Mouse (Mus musculus): ENCODE data around the gene Mad1l1.

The Mad1l1 gene

DNA sequence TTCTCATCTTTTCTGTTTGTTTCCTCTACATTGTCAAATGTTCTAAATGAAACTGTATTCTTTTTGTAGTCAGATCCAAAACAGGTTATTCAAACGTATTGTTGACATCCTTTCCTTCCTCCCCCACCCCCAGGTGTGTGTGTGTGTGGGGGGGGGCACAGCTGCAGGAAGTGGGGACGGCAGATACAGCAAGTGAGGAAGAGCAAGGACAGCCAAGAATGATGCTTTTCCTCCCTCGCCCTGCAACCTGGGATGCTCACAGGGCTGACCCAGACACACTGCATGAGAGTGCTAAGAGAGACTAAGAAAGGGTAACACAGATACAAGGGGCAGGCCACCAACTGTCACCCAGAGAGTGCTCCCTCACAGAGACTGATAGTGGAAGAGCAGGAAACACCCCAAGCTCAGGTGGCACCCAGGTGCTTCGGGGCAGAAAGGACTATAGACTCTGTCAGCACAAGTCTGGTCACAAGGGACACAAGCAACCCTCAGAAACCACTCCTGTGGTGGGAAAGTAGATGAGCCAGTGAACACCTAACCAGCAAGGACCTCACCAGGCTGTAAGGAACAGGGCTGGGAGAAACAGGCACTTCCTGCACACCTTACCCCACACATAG, 105.8 kb downstream of the Mad1l1 start:
- DNase-seq (ENCODE audit: low spot score) = no peak

GRCm38 (mm10) chr5:140213001-140213400, 108.4 kb downstream of the Mad1l1 start:
- DNase-seq (ENCODE audit: low spot score) = no peak

- no peak for DNase-seq (ENCODE audit: low spot score)
Observed at GRCm38 (mm10) chr5:140210417-140211184, 110.8 kb downstream of the Mad1l1 start.

DNA sequence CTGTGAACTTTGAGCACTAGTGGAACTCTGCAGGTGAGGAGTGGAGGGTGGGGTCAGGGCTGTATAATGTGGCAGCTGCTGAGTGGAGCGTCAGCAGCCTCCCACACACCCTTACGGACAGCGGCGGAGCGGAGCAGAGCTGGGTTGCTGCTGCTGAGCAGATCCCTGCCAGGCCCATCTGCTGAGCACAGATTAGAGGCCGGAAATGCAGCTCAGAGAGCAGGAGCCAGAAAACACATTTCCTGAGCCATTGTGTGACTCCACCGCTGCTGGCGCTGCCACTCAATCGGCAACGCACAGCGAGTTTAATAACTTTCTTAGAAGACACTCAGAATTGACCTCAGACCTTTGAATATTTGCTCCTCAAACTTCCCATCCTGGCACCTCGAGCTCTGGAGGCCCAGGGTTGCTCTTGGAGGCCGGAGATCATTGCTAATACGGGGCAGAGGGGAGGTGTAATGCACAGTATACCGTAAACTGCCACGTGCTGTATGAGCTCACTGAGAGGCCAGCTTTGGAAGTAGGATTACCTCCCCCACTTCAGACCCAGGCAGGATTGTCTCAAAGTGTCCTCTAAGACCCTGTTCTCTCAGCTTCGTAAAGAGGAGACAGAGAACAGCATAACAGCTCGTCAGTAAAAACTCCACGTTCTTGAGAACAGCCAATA, 112.5 kb downstream of the Mad1l1 start:
- peak; percentile 58 for DNase-seq (ENCODE audit: low spot score)

DNA sequence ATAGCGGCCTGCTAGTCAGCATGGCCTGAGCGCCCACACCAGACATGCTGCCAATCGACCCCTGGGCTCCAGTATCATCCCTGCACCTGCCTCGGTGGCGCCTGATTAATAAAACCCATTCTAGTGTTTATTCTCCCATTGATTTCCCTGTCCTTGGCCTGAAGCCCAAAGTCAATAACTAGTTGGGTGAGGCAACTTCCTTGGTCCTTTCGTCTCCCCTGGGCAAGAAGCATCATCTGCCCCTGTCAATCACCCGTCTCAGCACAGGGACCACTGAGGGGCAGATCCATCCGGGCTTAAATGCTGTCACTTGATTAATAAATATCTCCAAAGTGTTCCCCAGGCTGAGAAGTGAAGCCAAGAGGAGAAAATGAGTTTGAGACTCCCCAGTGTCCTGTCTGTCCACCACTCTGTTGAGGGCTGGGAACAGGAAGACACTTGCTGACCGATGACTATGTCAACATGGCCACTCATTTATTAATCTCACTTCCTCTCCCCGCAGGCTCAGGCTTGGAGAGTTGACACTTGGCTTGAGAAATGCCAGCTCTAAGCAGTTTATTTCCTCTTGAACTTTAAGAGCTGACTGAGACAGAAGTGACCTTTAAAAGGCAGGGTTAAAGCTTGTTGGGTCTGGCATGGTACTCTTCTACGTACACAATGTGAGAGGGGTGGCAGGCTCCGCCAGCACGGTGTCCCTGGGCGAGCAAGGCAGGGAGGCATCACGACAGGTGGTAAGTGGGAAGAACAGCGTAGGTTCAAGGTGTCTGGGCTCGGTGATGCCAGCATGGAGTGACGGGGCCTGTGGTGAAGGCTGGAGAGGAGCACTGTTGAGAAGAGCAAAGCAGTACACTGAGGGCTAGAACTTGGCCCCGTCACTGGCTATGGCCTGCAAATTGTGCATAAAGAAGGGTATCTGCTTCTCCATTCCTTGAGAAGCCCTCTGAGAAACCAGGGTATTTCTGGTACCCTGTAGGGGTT, 114.3 kb downstream of the Mad1l1 start:
- no peak for DNase-seq (ENCODE audit: low spot score)

DNA sequence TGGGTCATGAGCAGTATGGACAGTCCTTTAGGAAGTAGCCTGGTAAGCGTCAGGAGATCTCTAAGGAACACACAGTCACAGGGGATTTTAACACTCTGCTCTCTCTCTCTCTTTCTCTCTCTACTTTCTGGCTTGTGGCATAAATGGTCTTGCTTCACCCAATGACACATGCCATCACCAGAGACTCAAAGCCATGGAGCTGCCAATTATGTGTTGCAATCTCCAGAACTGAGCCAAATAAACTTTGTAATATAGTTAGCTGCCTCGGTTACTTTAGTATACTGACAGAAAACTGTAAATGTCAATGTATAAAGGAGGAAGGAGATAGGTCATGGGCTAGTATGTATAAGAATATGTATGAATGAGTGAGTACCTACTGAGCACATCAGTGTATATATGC, 115.4 kb downstream of the Mad1l1 start:
- DNase-seq (ENCODE audit: low spot score) = no peak

GRCm38 (mm10) chr5:140204465-140204864, 116.9 kb downstream of the Mad1l1 start:
- no peak for DNase-seq (ENCODE audit: low spot score)

DNA sequence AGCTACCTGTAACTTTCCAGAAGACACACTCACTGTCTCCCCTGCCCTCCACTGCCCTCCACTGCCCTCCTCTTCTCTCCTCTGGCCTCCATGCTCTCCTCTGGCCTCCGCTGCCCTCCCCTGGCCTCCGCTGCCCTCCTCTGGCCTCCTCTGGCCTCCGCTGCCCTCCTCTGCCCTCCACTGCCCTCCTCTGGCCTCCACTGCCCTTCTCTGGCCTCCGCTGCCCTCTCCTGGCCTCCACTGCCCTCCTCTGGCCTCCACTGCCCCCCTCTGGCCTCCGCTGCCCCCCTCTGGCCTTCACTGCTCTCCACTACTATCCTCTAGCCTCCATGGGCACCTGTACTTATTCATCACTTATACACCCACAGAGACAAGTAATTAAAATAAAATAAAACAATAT, 117.3 kb downstream of the Mad1l1 start:
- no peak for DNase-seq (ENCODE audit: low spot score)

GRCm38 (mm10) chr5:140202451-140202850, 118.9 kb downstream of the Mad1l1 start:
- no peak for DNase-seq (ENCODE audit: low spot score)

- no peak for DNase-seq (ENCODE audit: low spot score)
Observed at GRCm38 (mm10) chr5:140201566-140201965, 119.8 kb downstream of the Mad1l1 start.

DNA sequence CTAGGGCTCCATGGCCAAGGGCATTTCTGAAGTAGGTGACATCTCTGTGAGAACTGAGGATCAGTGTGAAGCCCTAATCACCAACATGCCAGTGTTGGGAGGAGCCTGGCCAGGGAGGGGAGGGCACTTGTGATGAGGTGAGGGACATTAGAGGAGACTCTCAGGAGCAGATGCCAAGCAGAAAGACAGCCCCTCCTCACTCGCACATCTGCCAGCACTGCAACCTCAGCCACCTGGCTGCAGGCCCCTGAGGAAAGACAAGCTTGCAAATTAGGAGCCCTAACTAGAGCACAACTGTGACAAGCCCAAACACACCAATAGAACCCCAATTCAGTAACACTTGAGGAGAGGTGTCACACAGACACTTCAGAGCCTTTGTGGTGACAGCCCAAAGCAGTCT, 120.2 kb downstream of the Mad1l1 start:
- DNase-seq (ENCODE audit: low spot score) = no peak

- peak; percentile 86 for DNase-seq (ENCODE audit: low spot score)
Observed at GRCm38 (mm10) chr5:140197705-140198104, 123.6 kb downstream of the Mad1l1 start.

DNA sequence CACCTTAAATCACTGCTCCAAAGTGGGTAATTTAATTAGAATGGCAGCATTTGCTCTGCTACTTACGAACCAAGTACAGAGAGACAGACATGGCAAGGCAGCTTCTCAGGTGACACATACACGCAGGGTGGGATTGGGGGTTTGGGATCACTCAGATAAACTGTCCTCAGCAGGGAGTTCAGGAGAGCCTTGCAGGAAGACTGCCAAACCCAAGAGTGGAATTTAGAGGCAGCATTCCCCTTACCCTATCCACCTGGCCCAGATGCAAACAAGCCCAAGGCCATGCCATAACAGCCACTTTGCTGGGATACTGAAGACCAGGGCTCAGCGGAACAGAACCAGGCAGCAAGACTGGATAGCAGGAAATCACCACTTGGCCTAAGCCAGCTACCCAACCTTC, 124.9 kb downstream of the Mad1l1 start:
- no peak for DNase-seq (ENCODE audit: low spot score)

DNA sequence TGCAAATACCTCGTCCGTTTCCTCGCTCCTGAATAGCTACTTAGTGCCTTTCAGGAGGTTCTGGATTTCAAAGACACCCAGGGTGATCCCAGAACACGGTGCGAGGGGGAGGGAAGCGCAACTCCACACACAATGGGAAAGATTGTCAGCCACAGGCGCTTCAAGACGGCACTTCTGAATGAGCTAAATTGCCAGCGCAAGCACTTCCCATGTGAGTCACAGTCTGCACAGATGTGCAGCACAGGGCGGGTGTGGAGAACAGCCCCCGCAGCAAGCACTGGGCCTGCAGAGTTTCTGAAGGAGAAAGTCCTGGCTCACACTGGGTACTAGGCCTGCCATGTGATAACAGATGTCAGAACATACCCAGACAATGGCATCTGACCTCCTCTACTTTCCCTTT, 127.2 kb downstream of the Mad1l1 start:
- DNase-seq (ENCODE audit: low spot score) = no peak

DNA sequence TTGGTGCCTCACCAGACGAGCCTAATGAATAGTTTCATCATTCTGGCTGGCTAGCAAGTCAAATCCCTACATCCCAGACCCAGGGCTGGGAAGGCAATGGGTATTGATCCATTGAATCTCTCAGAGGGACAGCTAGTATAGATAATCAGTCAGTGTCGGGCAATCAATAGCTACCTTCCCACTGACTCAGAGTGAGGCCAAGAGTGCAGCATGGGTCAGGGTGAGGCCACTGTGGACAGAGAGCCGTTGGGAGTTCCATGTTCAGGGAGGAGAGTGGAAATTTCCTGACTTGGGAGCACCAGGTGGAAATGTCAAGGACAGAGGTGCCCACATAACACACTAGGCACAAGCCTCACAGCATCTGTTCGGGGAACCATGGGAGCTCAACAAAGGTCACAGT, 129.8 kb downstream of the Mad1l1 start:
- no peak for DNase-seq (ENCODE audit: low spot score)

- DNase-seq (ENCODE audit: low spot score) = no peak
Observed at GRCm38 (mm10) chr5:140186351-140186750, 135.0 kb downstream of the Mad1l1 start.

DNA sequence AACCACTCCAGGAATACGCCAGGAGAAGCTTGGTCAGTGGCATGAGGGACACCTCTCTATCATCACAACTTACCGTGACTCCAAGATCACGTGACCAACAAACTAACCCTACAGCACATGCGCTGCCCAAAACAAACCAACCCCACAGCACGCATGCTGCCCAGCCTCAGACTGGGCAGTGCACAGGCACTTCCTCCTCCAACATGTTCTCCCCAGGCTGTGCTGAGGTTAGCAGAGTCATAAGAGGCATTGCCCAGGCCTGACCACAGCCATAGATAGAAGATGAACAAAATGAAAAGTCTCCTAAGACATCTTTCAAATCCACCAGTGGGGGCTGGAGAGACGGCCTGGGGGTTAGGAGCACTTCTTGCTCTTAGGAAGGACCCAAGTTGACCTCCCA, 135.6 kb downstream of the Mad1l1 start:
- no peak for DNase-seq (ENCODE audit: low spot score)

GRCm38 (mm10) chr5:140183387-140183786, 138.0 kb downstream of the Mad1l1 start:
- DNase-seq (ENCODE audit: low spot score) = no peak

GRCm38 (mm10) chr5:140182351-140182750, 139.0 kb downstream of the Mad1l1 start:
- DNase-seq (ENCODE audit: low spot score) = no peak

DNA sequence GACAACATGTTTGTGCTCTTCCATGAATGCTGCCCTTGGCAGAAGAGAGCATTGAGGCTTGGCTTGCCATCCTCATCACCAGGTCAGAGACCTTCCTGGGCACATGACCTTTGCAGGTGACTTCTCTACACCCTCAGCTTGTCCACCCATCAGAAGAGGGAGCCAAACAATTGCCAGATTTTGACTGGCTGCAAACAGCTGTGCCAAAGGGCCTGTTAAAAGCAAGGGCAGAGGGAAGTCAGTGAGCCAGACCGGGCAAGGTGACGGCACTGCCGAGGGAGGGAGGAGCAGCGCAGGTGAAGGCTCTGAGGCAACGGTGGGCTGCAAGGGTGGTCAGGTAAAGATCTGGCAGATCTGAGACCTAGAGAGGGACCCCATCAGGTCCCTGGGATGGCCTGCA, 141.3 kb downstream of the Mad1l1 start:
- DNase-seq (ENCODE audit: low spot score) = no peak

- DNase-seq (ENCODE audit: low spot score) = no peak
Observed at GRCm38 (mm10) chr5:140178058-140178690, 143.2 kb downstream of the Mad1l1 start.

GRCm38 (mm10) chr5:140177582-140177981, 143.8 kb downstream of the Mad1l1 start:
- DNase-seq (ENCODE audit: low spot score) = no peak

Data from embryo, embryonic 10.5 days (tissue).